Mouse (Mus musculus) heart, postnatal 0 days (tissue): ENCODE measurements around the gene Eya4.

Source experiments
- CTCF ChIP-seq: IDR thresholded peaks from 2 replicates; pipeline ENCODE4 v1.5.1; 2016; ENCODE audit warnings: antibody characterized with exemption, control low read depth, low read depth
- EP300 ChIP-seq: IDR thresholded peaks from 2 replicates; pipeline ENCODE4 v1.6.1; 2016; ENCODE audit warnings: antibody characterized with exemption, low read depth

DNA sequence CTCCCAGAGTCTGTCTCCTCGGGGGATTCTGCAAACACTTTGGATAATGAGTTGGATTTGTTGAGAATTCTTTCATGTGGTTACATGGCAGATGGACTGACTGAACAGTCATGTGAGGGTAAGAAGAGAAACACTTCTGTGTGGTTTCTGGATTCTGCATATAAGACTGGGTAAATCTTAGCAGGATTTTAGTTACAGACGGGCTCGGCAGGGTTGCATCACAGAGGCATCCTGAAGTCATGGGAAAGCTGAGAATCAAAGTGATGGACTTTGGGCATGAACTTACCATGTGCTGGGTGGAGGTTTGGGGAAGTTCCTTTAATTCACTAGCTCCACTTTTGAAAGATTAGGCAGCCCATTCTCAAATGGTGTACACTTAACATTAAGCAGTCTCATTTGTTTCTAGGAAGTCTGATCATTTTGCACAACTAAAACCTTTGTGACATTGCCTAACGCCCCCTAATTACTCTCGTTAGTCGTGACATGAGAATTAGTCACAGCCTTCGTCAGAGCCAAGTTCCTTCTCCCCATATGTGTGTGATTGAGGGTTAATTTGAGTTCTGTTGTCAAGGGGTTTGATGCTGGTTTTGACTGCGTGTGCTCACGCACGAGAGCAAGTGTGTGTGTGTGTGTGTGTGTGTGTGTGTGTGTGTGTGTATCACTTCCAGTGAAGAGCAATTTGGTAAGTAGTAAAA, 147.3 kb downstream of the Eya4 start:
- TF ChIP-seq CTCF (no peak), EP300 (no peak)
